ENCODE assay signal across 28 mouse cellular contexts in the genomic region with DNA sequence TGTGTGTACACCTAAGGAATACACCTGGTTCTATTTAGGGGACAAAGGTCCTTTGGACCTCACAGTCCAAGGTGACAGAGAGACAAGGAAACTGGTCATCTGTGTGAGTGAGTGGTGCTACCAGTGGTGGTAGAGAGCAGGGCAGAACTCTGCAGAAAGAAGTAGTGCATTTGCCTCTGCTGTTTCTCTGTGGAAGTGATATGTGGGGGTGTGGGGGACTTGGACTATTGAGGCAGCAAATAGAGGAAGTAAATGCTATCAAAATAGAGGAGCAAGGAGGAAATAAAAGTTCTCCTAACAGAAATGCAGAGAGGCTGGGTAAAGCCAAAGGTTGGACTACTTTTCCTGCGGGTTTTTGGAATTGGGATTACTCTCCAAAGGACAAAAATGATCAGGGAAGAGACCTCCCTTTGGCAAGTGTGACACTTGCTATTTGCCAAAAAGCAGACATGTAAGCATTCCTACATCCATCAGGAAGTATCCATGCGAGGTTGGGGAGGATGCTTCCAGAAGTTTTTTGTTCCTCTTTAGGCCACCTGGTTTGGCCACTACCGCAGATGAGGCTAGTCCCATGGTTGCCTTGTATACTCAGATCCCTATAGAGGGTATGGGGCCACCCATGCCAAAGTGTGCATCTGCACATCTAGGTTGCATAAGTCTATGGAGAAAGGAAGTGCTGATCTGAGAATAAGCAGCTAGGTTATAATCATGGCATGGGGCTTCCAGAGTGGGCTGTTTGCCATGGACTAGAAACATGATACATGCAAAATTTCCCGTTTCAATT.
DNase-seq lines count a peak whose midpoint lies in the region; ATAC-seq and TF ChIP-seq lines count a peak whose summit lies in the region.
"Had no signal": no experiment of that assay in that cellular context is flagged by ENCODE, and none has a peak within 500 bp of the region (broad histone marks: within the 10 kb centered on the region; RNA-seq: fewer than 3 reads in every experiment).

No protein-coding gene starts in this region.

- no peaks in the 10 kb centered on the region for H3K36me3 ChIP-seq in kidney, adult 2 months (ENCODE audit: control insufficient read depth, insufficient read depth, low read length)
- no peaks in the 10 kb centered on the region for H3K36me3 ChIP-seq in kidney, embryonic 15.5 days
- H3K36me3 ChIP-seq: embryonic facial prominence, embryonic 13.5 days; forebrain, embryonic 10.5 days; heart, embryonic 10.5 days; heart, embryonic 15.5 days; hindbrain, embryonic 12.5 days; intestine, embryonic 15.5 days; midbrain, embryonic 10.5 days; midbrain, embryonic 15.5 days had no signal

- no peak for ATAC-seq in kidney, embryonic 15.5 days (replicated peaks; ENCODE audit: low FRiP score)
- ATAC-seq in common myeloid progenitor, adult 5-6 weeks (replicated peaks; ENCODE audit: low read depth, poor library complexity, severe bottlenecking): peak; percentile 57
- peak; percentile 79 for ATAC-seq in neutrophil, adult 5-6 weeks (ENCODE audit: extremely low read depth, insufficient number of reproducible peaks, low FRiP score, poor library complexity, severe bottlenecking)
- ATAC-seq: activated CD4-positive, CD25-positive, alpha-beta regulatory T cell, adult 4 months; CD4-positive, CD25-positive, alpha-beta regulatory T cell, adult 4 months; forebrain, embryonic 16.5 days; hindbrain, postnatal 0 days; intestine, embryonic 15.5 days; midbrain, embryonic 15.5 days had no signal

- H3K27ac ChIP-seq in kidney, adult 2 months (ENCODE audit: insufficient read depth, low read depth, low read length): no peak overlapping the region
- H3K27ac ChIP-seq in kidney, embryonic 15.5 days: no peak overlapping the region
- H3K27ac ChIP-seq: embryonic facial prominence, embryonic 13.5 days; forebrain, embryonic 10.5 days; heart, embryonic 10.5 days; heart, embryonic 15.5 days; hindbrain, embryonic 12.5 days; hindbrain, postnatal 0 days; intestine, embryonic 15.5 days; midbrain, embryonic 10.5 days; midbrain, embryonic 15.5 days had no signal

- H3K9ac ChIP-seq in kidney, embryonic 15.5 days: no peak overlapping the region
- H3K9ac ChIP-seq: embryonic facial prominence, embryonic 13.5 days; heart, embryonic 15.5 days; hindbrain, embryonic 12.5 days; intestine, embryonic 15.5 days; midbrain, embryonic 15.5 days had no signal

- no peak for TF ChIP-seq POLR2A in kidney, adult 2 months (IDR thresholded peaks at IDR 0.05; ENCODE audit: low read depth, low read length)

- no peak overlapping the region for H3K4me3 ChIP-seq in kidney, adult 2 months (ENCODE audit: insufficient read depth, low read depth, low read length)
- H3K4me3 ChIP-seq in kidney, embryonic 15.5 days (replicated peaks): no peak overlapping the region
- H3K4me3 ChIP-seq: embryonic facial prominence, embryonic 13.5 days; forebrain, embryonic 10.5 days; heart, embryonic 10.5 days; heart, embryonic 15.5 days; hindbrain, embryonic 12.5 days; intestine, embryonic 15.5 days; midbrain, embryonic 10.5 days; midbrain, embryonic 15.5 days had no signal

- TF ChIP-seq CTCF in kidney, adult 2 months (conservative IDR thresholded peaks at IDR 0.05; ENCODE audit: insufficient read depth, insufficient read length, low read depth, low read length): no peak

- DNase-seq in kidney, adult 2 months: peak; percentile 1
- DNase-seq in A20 (ENCODE audit: low read depth, low spot score): peak; percentile 34
- DNase-seq in testis, postnatal 14 days (ENCODE audit: low spot score): no peak
- no peak for DNase-seq in urinary bladder, postnatal 4 days (ENCODE audit: low spot score in 2 of 2)
- DNase-seq: adrenal gland, adult 2 months; cerebellum, adult 11-12 months; cerebellum, adult 9-11 months; kidney, adult 8-10 months; kidney, postnatal 10 days; liver; lung, postnatal 4 days; right cerebral cortex, adult 18-20 months; spleen, adult 18-20 months had no signal

- 80% methylated on average over 4 of the region's 4 CpGs for WGBS in kidney, adult 2 months
- WGBS in kidney, embryonic 15.5 days: 85% methylated on average over 4 of the region's 4 CpGs

- no peaks in the 10 kb centered on the region for H3K27me3 ChIP-seq in kidney, adult 2 months (replicated peaks; ENCODE audit: control insufficient read depth, insufficient read depth, low read length)
- no peaks in the 10 kb centered on the region for H3K27me3 ChIP-seq in kidney, embryonic 15.5 days
- H3K27me3 ChIP-seq: embryonic facial prominence, embryonic 13.5 days; heart, embryonic 15.5 days; hindbrain, embryonic 12.5 days; intestine, embryonic 15.5 days; midbrain, embryonic 15.5 days had no signal

- H3K4me2 ChIP-seq in kidney, embryonic 15.5 days: no peak overlapping the region
- H3K4me2 ChIP-seq: embryonic facial prominence, embryonic 13.5 days; heart, embryonic 15.5 days; hindbrain, embryonic 12.5 days; intestine, embryonic 15.5 days; midbrain, embryonic 15.5 days had no signal

- H3K4me1 ChIP-seq in kidney, adult 2 months (ENCODE audit: control insufficient read depth, insufficient read depth, low read length): no peaks in the 10 kb centered on the region
- no peaks in the 10 kb centered on the region for H3K4me1 ChIP-seq in kidney, embryonic 15.5 days
- H3K4me1 ChIP-seq: embryonic facial prominence, embryonic 13.5 days; forebrain, embryonic 10.5 days; heart, embryonic 10.5 days; heart, embryonic 15.5 days; hindbrain, embryonic 12.5 days; intestine, embryonic 15.5 days; midbrain, embryonic 10.5 days; midbrain, embryonic 15.5 days had no signal

- H3K9me3 ChIP-seq in kidney, embryonic 15.5 days (replicated peaks): no peaks in the 10 kb centered on the region
- H3K9me3 ChIP-seq: embryonic facial prominence, embryonic 13.5 days; forebrain, embryonic 10.5 days; heart, embryonic 10.5 days; heart, embryonic 15.5 days; hindbrain, embryonic 12.5 days; intestine, embryonic 15.5 days; midbrain, embryonic 10.5 days; midbrain, embryonic 15.5 days had no signal

Comparison
In these comparisons a context has a peak if more than half of its experiments do, and no peak if none do; other contexts are left out.
1. DNase-seq: peak in kidney, adult 2 months (single experiment) and A20 (single experiment); none in testis, postnatal 14 days (single experiment) and urinary bladder, postnatal 4 days (0 of 2).